Mouse (Mus musculus) C3H10T1/2 (cell line): ENCODE data around the gene Unc50. TPM values are rescaled to one million over a fixed set of nuclear protein-coding genes. Genes with fewer than 3 reads are reported as not detected.

Experiments used
- polyA plus RNA-seq, 2 experiments: library from polyadenylated mRNA; unstranded; fragments of >200 nt; fragmentation: generic; extraction: Trizol; gene quantifications; one replicate each; pipeline ENCODE4 v1.2.1; 2012; ENCODE audit warnings: missing spikeins in 2 of 2

The Unc50 gene
- 10 to 100 TPM in 1 of 2 experiments, 1 to 10 TPM in 1; 7.5 to 54.1 TPM for polyA plus RNA-seq

GRCm38 (mm10) chr1:37429366-37430296 lies at the start of gene Unc50, which contains the start of gene Coa5:
Gene Unc50 (plus strand): TSS chr1:37430139.
Gene Coa5 (minus strand): TSS chr1:37430103.

Other genes starting within 250 kb of the Unc50 start
- gene Cnga3, start 215.7 kb upstream of the Unc50 start, polyA plus RNA-seq: under 1 TPM in 1 of 2 experiments, not detected in 1; 0.01 TPM
- 1 to 10 TPM in 1 of 2 experiments, under 1 TPM in 1; 0.20 to 4.6 TPM for gene Inpp4a, start 130.3 kb upstream of the Unc50 start, polyA plus RNA-seq
- 10 to 100 TPM in 1 of 2 experiments, 1 to 10 TPM in 1; 5.7 to 26.9 TPM for gene Coa5, start within 50 bp of the Unc50 start, polyA plus RNA-seq
- under 1 TPM in 1 of 2 experiments, not detected in 1; 0.13 TPM for gene Mgat4a, start 110.9 kb downstream of the Unc50 start, polyA plus RNA-seq